Mouse (Mus musculus): Measurements from ENCODE around the gene Gli3.

Gli3 gene

DNA sequence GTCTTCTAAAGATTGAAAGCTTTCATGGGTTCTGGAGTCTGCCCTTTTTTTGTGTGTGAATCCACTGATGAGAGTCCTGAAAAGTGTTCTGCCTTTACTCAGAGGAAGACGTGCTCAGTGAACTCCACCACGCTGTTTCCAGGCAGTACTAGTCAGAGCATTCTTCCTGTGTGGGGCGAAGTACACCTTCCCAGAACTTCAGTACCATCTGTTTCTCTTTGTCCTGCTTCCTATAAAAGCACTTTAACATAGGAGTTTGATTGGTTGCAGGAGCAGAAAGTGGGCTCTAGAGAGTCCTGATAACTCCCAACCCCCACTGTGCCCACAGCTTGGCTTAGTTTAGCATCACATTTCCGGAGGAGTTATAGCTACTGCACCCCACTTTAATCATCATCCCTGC lies 32.8 kb downstream of the Gli3 start:
- no peak for DNase-seq (ENCODE audit: low spot score in 2 of 2)

- DNase-seq (ENCODE audit: low spot score in 2 of 2): no peak
Observed at GRCm38 (mm10) chr13:15498338-15498737, 35.3 kb downstream of the Gli3 start.

DNA sequence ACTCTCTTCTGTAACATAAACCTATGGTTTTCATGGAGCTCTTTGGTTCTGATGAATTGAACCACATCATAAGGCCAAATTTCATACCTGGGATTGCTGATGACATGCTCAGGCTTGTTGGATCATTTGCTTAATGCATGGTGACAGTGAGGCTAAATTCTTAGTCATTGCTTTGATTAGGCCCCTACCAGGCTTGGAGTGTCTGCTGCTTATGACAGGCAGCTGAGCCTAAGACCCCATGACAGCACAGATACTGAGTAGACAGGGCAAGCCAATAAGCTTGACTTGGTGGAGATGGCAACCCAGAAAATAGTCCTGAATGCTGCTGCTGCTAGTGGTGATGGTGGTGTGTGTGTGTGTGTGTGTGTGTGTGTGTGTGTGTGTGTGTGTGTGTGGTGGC lies 47.9 kb downstream of the Gli3 start:
- no peak for DNase-seq (ENCODE audit: low spot score in 2 of 2)

DNA sequence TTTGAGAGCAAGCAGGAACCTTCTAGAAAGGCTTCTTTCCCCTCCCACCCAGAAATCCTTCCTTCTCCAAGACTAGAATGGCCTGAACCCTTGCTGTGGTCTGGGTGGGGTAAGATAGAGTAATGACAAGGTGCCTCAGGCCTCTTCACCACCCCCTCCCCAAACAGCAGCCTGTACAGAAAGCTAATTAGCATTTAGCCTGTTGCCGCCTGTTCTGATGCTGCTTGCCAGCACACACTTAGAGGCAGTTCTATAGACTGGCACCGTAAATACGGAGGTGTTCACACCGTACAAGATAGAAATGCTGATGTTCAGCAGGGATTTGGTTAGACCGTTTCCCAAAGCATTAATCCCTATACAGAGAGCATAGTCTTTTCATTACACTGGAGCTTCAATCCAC lies 50.1 kb downstream of the Gli3 start:
- no peak for DNase-seq (ENCODE audit: low spot score in 2 of 2)

DNA sequence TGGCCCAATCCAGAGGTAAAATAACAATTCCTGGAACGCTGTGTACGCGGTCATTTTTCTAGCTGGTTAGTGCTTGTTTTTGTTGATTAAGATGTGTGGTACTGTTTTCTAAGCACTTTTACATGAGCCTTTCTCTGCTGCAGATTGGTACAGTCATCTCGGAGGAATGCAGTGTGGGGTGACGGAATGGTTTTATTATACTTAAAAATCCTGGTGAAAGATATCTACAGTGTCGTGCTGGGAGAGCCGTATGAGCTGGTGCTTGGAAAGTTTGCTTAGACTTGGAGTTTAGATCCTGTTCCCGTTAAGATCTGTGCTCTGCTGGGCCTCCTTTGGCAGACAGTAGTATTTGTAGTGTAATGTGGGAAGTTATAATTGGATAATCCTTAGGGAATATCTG lies 51.0 kb downstream of the Gli3 start:
- DNase-seq (ENCODE audit: low spot score in 2 of 2): no peak

DNA sequence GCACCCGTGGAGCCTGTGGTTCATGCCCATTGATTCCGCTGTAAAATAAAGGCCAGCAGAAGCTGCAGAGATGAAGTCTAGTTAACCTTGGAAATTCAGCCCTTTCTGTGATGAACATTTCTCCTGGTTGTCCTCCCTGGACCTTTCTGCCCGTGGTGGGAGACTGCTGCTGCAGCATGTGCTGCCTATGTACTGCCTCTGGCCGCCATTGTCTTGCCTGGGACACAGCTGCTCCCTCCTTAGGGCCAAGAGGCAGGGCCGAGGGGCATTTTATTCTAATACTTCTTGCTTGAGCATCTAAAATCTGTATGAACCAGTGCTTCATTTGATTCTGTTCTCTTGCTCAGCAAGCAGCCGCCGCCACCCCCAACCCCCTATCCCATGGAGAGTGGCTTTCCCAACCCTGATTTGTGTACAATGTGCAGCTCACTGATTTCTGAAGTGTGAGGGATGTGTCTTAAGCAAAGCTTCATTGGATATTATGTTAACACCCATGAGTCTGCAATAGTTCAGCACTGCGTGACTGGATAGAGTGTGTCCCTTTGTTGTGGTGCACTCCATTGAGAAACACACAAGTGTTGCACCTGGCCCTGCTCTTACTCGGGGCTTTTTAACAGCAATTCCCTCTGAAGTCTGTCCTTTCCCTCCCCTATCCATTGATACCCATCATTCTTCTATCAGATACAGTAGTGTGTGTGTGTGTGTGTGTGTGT lies 54.2 kb downstream of the Gli3 start:
- DNase-seq (ENCODE audit: low spot score in 2 of 2): no peak

DNA sequence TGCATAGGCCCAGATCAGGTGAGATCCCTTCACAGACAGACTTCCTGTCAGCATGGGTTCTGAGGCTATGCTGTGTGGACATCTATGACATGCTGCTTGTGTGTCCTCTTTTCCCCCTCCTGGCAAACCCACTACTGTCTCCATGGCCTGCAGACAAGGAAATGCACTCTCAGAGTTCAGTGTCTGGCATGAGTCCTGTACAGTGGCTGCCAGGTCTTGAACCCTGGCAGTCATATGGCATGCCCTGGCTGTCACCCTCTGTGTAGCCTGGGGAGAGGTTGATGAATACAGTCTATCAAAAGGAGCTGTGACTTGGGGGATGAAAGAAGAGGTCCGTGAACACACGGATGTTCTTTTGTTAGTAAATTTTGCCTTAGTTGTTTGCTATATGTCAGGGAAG lies 57.3 kb downstream of the Gli3 start:
- no peak for DNase-seq (ENCODE audit: low spot score in 2 of 2)

- no peak for DNase-seq (ENCODE audit: low spot score in 2 of 2)
Observed at GRCm38 (mm10) chr13:15522153-15522552, 59.1 kb downstream of the Gli3 start.

GRCm38 (mm10) chr13:15524208-15524607 lies 61.2 kb downstream of the Gli3 start:
- no peak for DNase-seq (ENCODE audit: low spot score in 2 of 2)

DNA sequence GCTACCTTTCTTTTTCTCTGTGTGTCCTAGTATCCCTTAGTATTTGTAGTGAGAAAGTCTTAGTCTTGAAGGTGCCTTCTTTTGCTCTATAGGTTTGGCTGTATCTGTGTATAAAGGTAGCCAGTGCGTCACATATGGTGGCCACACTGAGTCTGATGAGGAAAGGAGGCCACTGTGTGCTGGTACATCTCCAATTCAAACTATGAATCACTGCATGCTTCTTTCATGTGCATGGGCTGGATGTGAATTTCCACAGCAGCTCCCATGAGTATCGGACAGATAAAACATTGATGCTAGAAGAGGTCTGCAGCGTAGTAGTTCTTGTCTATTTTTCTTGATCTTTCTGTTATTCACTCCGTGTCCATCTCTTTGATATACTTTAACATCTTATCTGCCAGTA lies 63.7 kb downstream of the Gli3 start:
- no peak for DNase-seq (ENCODE audit: low spot score in 2 of 2)

GRCm38 (mm10) chr13:15531568-15531967 lies 68.5 kb downstream of the Gli3 start:
- DNase-seq (ENCODE audit: low spot score in 2 of 2): no peak

DNA sequence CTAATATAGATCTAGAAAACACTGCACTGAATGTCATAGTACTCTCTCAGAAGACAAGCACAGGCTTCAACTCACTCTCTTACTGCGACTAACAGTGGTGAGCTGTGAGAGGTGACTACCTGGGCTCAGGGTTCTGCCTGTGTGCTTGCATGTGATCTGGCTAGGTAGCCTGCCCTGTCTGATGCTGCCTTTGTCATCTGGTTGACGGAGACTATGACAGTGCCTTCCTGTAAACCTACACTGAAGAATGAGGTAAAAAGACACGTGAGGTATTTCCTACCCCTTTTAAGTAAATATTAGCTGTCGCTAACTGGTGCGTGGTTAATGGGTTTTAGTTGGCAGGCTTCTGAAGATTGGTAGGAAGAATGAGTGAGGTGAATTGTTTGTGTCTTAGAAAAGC lies 74.2 kb downstream of the Gli3 start:
- no peak for DNase-seq (ENCODE audit: low spot score in 2 of 2)

DNA sequence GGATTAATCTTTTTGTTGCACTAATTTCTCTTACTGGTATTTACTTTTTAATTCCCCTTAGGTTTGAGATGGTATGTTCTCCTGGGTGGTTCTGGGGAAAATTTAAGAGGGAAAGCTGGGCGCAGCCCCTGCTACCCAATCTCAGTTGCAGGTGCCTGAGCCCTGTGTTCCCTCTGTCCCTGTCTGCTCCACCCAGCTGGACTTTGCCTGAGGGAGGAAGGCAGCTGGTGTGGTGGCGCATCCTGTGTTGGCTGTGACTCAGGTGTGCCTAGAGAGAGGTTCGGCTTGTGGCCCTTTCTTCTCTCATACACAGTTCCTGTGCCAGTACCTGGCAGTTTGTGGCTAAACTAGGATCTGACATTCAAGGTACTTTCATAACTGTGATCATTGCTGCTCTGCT lies 74.6 kb downstream of the Gli3 start:
- no peak for DNase-seq (ENCODE audit: low spot score in 2 of 2)

DNA sequence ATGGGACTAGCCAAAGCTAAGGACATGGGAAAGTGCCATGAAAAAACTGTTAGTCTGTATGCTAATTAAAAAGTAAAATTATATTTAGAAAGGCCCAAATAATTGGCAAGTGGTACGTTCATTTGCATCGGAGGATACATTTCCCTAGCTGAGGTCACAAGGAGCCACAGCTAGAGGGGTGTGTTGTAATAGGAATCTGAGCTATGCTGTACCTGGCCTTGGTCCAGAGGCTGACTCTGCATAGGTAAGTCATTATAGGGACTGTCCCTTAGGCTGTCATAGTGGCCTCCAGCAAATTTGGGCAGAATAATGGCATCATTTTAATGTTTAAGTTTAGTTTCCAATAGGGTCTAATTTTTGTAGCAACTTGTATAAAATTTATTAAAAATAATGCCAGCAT lies 75.4 kb downstream of the Gli3 start:
- no peak for DNase-seq (ENCODE audit: low spot score in 2 of 2)

- no peak for DNase-seq (ENCODE audit: low spot score in 2 of 2)
Observed at GRCm38 (mm10) chr13:15542053-15542452, 79.0 kb downstream of the Gli3 start.

GRCm38 (mm10) chr13:15543169-15543887 lies 80.3 kb downstream of the Gli3 start:
- DNase-seq (ENCODE audit: low spot score in 2 of 2): no peak

- no peak for DNase-seq (ENCODE audit: low spot score in 2 of 2)
Observed at GRCm38 (mm10) chr13:15543888-15544640, 81.0 kb downstream of the Gli3 start.

DNA sequence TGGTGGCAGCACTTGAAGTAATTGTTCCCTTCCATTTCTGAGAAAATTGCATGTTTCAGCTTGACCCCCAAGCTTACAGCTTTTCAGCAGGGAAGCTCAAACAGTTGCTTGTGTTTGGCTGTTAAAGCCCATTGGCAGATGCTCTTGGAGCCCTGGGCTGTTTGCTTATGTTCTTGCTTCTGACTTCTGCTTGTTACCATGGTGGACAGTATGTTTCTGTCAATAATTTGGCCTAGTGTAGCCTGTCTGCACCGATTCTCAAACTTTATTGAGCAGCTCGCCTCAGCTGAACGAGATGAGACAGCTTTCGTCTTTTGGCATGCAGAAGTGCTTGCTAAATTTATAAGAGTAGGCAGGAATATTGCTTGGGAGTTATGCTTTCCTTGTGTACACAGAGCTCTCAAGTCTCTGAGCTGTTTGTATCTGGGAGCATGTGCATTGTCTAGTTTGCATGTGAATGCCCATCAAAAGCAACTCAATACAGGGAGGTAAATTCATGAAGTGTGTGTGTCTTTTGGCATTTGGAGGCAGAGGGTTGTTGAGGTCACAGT lies 82.4 kb downstream of the Gli3 start:
- no peak for DNase-seq (ENCODE audit: low spot score in 2 of 2)

DNA sequence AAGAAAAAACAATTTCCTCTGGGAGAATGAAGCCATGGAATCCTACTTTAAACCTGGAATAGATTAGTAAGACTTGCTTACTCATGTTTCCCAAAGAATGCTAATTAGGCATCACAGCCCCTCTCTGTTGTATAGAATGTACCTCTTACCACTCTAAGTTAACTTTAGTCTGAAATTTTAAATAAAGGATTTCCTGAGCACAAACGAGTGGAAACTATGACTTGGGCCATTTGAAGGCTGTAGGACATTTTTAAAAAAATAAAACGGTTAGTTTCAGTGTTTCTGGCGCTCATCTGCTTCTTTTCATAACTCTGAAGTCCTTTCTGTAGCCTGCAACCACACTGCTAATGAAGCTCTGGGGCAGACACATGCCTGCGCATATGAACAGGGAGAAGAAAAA lies 83.2 kb downstream of the Gli3 start:
- DNase-seq (ENCODE audit: low spot score in 2 of 2): no peak

- no peak for DNase-seq (ENCODE audit: low spot score in 2 of 2)
Observed at GRCm38 (mm10) chr13:15549466-15549865, 86.4 kb downstream of the Gli3 start.

- DNase-seq (ENCODE audit: low spot score in 2 of 2): no peak
Observed at GRCm38 (mm10) chr13:15550027-15550602, 87.1 kb downstream of the Gli3 start.

GRCm38 (mm10) chr13:15550731-15551130 lies 87.7 kb downstream of the Gli3 start:
- no peak for DNase-seq (ENCODE audit: low spot score in 2 of 2)
